Mouse (Mus musculus): Measurements from ENCODE around the gene Tpra1. TPM values are rescaled to one million over a fixed set of nuclear protein-coding genes. Genes with fewer than 3 reads are reported as not detected.

Tpra1 gene
- total RNA-seq, 1 experiment = 31.0 TPM

DNA sequence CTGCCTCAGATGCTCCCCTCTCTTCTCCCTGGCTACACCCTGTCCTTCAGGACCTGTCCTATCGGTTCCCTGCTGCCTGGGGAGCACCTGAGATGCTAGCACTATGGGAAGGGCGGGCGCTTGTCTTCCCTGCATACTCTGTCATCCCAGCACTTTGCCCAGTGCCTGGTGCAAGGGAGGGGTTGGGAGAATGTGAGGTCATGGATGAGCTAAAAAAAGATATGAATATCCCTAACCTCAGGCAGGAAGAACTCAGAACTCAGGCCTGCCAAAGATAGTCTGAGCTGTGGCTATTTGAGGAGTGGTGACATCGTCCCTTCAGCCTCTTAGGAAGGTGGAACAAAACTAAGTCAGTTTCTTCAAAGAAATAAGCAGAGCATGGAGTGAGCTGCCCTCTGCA is 39.6 kb downstream of the Tpra1 start:
- H3K36me3 ChIP-seq (ENCODE audit: control insufficient read depth, insufficient read depth, low read length, poor library complexity, severe bottlenecking) = no peaks in the 10 kb centered on the region
- H3K9ac ChIP-seq (ENCODE audit: insufficient read depth, low read depth, low read length, poor library complexity, severe bottlenecking) = no peak overlapping the region
- no peak overlapping the region for H3K4me3 ChIP-seq (ENCODE audit: insufficient read depth in 1 of 2, low read depth in 1 of 2, low read length in 2 of 2, poor library complexity in 1 of 2, severe bottlenecking in 1 of 2)
- no peak for DNase-seq (ENCODE audit: low read depth, low spot score)
- peaks cover 0 to 20% of the 10 kb centered on the region in 2 experiments; a peak in 2 of 4 replicates for H3K4me1 ChIP-seq (ENCODE audit: control insufficient read depth in 2 of 2, insufficient read depth in 2 of 2, low read length in 2 of 2, poor library complexity in 1 of 2)
- no peaks in the 10 kb centered on the region for H3K9me3 ChIP-seq (ENCODE audit: control insufficient read depth, insufficient read depth, low read depth, low read length)
- no peak overlapping the region for H3K27ac ChIP-seq (ENCODE audit: insufficient read depth, low read depth, low read length, poor library complexity, severe bottlenecking)
- TF ChIP-seq ZNF384 (IDR thresholded peaks at IDR 0.05; ENCODE audit: low read depth, low read length) = no peak
- no peak for TF ChIP-seq HCFC1 (IDR thresholded peaks at IDR 0.05; ENCODE audit: borderline replicate concordance, insufficient read depth, low read length)
- no peak for TF ChIP-seq ZC3H11A (IDR thresholded peaks at IDR 0.05; ENCODE audit: borderline replicate concordance, low read depth, low read length)
- TF ChIP-seq MAFK (IDR thresholded peaks at IDR 0.05; ENCODE audit: insufficient read depth, low read depth, low read length) = no peak
- no peak for TF ChIP-seq CHD2 (IDR thresholded peaks at IDR 0.05; ENCODE audit: low read depth, low read length)
- in situ Hi-C loops (cut with MboI; ENCODE audit: low sequenced_read_pairs in 2 of 2, unreplicated experiment in 2 of 2) = loop anchor here (25.0 kb wide), 1 partner anchor 621 kb away; no protein-coding TSS in a partner anchor

DNA sequence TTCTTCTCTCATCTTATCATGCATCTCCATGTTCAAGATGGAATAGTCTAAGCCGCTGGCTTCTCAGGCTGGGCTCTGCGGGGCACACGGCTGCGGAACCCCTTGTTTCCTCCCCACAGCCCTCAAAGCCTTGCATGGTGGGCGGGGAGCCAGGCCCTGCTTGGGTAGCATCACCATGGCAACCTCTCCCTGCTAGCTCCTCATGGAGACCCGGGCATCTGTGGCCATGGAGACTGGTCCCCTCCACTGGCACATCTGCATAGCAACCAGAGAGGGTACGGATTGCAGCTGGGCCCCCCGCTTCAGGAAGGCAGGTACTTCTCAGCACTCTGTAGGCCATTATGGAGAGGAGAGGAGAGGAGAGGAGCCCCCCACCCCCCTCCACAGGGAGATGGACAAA is 40.5 kb downstream of the Tpra1 start:
- Histone ChIP-seq H3K4me3 (ENCODE audit: insufficient read depth in 1 of 2, low read depth in 1 of 2, low read length in 2 of 2, poor library complexity in 1 of 2, severe bottlenecking in 1 of 2) (no peak overlapping the region), H3K4me1 (ENCODE audit: control insufficient read depth in 2 of 2, insufficient read depth in 2 of 2, low read length in 2 of 2, poor library complexity in 1 of 2) (peaks cover 0 to 14% of the 10 kb centered on the region in 2 experiments; a peak in 2 of 4 replicates)

GRCm38 (mm10) chr6:88943666-88944065 is 41.6 kb downstream of the Tpra1 start:
- no peak overlapping the region for H3K9ac ChIP-seq (ENCODE audit: insufficient read depth, low read depth, low read length, poor library complexity, severe bottlenecking)
- TF ChIP-seq HCFC1 (IDR thresholded peaks at IDR 0.05; ENCODE audit: borderline replicate concordance, insufficient read depth, low read length) (no peak), ZC3H11A (IDR thresholded peaks at IDR 0.05; ENCODE audit: borderline replicate concordance, low read depth, low read length) (no peak), ZNF384 (IDR thresholded peaks at IDR 0.05; ENCODE audit: low read depth, low read length) (no peak)
- H3K4me1 ChIP-seq (ENCODE audit: control insufficient read depth in 2 of 2, insufficient read depth in 2 of 2, low read length in 2 of 2, poor library complexity in 1 of 2) = peaks cover 0 to 4% of the 10 kb centered on the region in 2 experiments; a peak in 2 of 4 replicates
- in situ Hi-C loops (cut with MboI; ENCODE audit: low sequenced_read_pairs in 2 of 2, unreplicated experiment in 2 of 2) = loop anchor here (25.0 kb wide), 1 partner anchor 619 kb away; no protein-coding TSS in a partner anchor
- DNase-seq (ENCODE audit: low read depth, low spot score) = no peak
- H3K27ac ChIP-seq (ENCODE audit: insufficient read depth, low read depth, low read length, poor library complexity, severe bottlenecking) = no peak overlapping the region
- no peaks in the 10 kb centered on the region for H3K9me3 ChIP-seq (ENCODE audit: control insufficient read depth, insufficient read depth, low read depth, low read length)
- H3K4me3 ChIP-seq (ENCODE audit: insufficient read depth in 1 of 2, low read depth in 1 of 2, low read length in 2 of 2, poor library complexity in 1 of 2, severe bottlenecking in 1 of 2) = no peak overlapping the region
- no peaks in the 10 kb centered on the region for H3K36me3 ChIP-seq (ENCODE audit: control insufficient read depth, insufficient read depth, low read length, poor library complexity, severe bottlenecking)

More for the DNA sequence above, 40.5 kb downstream of the Tpra1 start:
- no peak overlapping the region for H3K27ac ChIP-seq (ENCODE audit: insufficient read depth, low read depth, low read length, poor library complexity, severe bottlenecking)
- no peak for DNase-seq (ENCODE audit: low read depth, low spot score)
- no peaks in the 10 kb centered on the region for H3K9me3 ChIP-seq (ENCODE audit: control insufficient read depth, insufficient read depth, low read depth, low read length)
- in situ Hi-C loops (cut with MboI; ENCODE audit: low sequenced_read_pairs in 2 of 2, unreplicated experiment in 2 of 2) = loop anchor here (25.0 kb wide), 1 partner anchor 620 kb away; no protein-coding TSS in a partner anchor
- no peak overlapping the region for H3K9ac ChIP-seq (ENCODE audit: insufficient read depth, low read depth, low read length, poor library complexity, severe bottlenecking)
- H3K36me3 ChIP-seq (ENCODE audit: control insufficient read depth, insufficient read depth, low read length, poor library complexity, severe bottlenecking) = no peaks in the 10 kb centered on the region
- TF ChIP-seq CHD2 (IDR thresholded peaks at IDR 0.05; ENCODE audit: low read depth, low read length) = no peak
- TF ChIP-seq HCFC1 (IDR thresholded peaks at IDR 0.05; ENCODE audit: borderline replicate concordance, insufficient read depth, low read length) = no peak
- no peak for TF ChIP-seq ZC3H11A (IDR thresholded peaks at IDR 0.05; ENCODE audit: borderline replicate concordance, low read depth, low read length)
- no peak for TF ChIP-seq MAFK (IDR thresholded peaks at IDR 0.05; ENCODE audit: insufficient read depth, low read depth, low read length)
- TF ChIP-seq ZNF384 (IDR thresholded peaks at IDR 0.05; ENCODE audit: low read depth, low read length) = no peak

GRCm38 (mm10) chr6:88946442-88946841 is 44.4 kb downstream of the Tpra1 start:
- no peaks in the 10 kb centered on the region for H3K4me1 ChIP-seq (ENCODE audit: control insufficient read depth in 2 of 2, insufficient read depth in 2 of 2, low read length in 2 of 2, poor library complexity in 1 of 2)
- no peaks in the 10 kb centered on the region for H3K36me3 ChIP-seq (ENCODE audit: control insufficient read depth, insufficient read depth, low read length, poor library complexity, severe bottlenecking)
- in situ Hi-C loops (cut with MboI; ENCODE audit: low sequenced_read_pairs in 2 of 2, unreplicated experiment in 2 of 2) = loop anchor here (25.0 kb wide), 1 partner anchor 616 kb away; no protein-coding TSS in a partner anchor
- TF ChIP-seq CHD2 (IDR thresholded peaks at IDR 0.05; ENCODE audit: low read depth, low read length) (no peak), ZC3H11A (IDR thresholded peaks at IDR 0.05; ENCODE audit: borderline replicate concordance, low read depth, low read length) (no peak), MAFK (IDR thresholded peaks at IDR 0.05; ENCODE audit: insufficient read depth, low read depth, low read length) (no peak), HCFC1 (IDR thresholded peaks at IDR 0.05; ENCODE audit: borderline replicate concordance, insufficient read depth, low read length) (no peak), ZNF384 (IDR thresholded peaks at IDR 0.05; ENCODE audit: low read depth, low read length) (no peak)
- H3K27ac ChIP-seq (ENCODE audit: insufficient read depth, low read depth, low read length, poor library complexity, severe bottlenecking) = no peak overlapping the region
- no peak overlapping the region for H3K4me3 ChIP-seq (ENCODE audit: insufficient read depth in 1 of 2, low read depth in 1 of 2, low read length in 2 of 2, poor library complexity in 1 of 2, severe bottlenecking in 1 of 2)
- H3K9ac ChIP-seq (ENCODE audit: insufficient read depth, low read depth, low read length, poor library complexity, severe bottlenecking) = no peak overlapping the region
- DNase-seq (ENCODE audit: low read depth, low spot score) = no peak
- H3K9me3 ChIP-seq (ENCODE audit: control insufficient read depth, insufficient read depth, low read depth, low read length) = no peaks in the 10 kb centered on the region

Data from ES-E14 (cell line).